Mouse (Mus musculus): ENCODE results near the gene Nrxn2.

- peak; percentile 89 for TF ChIP-seq EP300 (IDR thresholded peaks at IDR 0.05; ENCODE audit: insufficient read depth, low read depth, low read length)
- no peak for TF ChIP-seq CTCF (IDR thresholded peaks at IDR 0.05; ENCODE audit: low read depth, low read length)
- TF ChIP-seq POLR2A (IDR thresholded peaks at IDR 0.05; ENCODE audit: insufficient read depth, low read length): no peak
Observed at GRCm38 (mm10) chr19:6416894-6417761, 1.4 kb upstream of the Nrxn2 start.

Data from ES-Bruce4 (cell line).